Mouse (Mus musculus) forebrain, embryonic 13.5 days (tissue): ENCODE measurements at regions not wholly inside any gene's neighbourhood (a gene's known extent, or its start where the extent isn't known, plus 50 kb on each side); places are given as distances from the start of the nearest gene placed in this dataset.

Experiments
- ATAC-seq: fragments of 200-750 bp; cut with Nextera tagmentation; 2 replicates; pipeline ENCODE4 v1.8.0; 2017
- H3K27ac ChIP-seq: fragments of 300-500 bp; sonication (generic); 2 replicates; pipeline ENCODE4 v1.5.1; 2015; ENCODE audit warnings: inconsistent platforms, mild to moderate bottlenecking, moderate library complexity
- H3K27me3 ChIP-seq: fragments of 300-500 bp; sonication (generic); 2 replicates; pipeline ENCODE4 v1.6.1; 2015; ENCODE audit warnings: mild to moderate bottlenecking, inconsistent platforms
- H3K36me3 ChIP-seq: fragments of 300-500 bp; sonication (generic); 2 replicates; pipeline ENCODE4 v1.6.1; 2015; ENCODE audit warnings: mild to moderate bottlenecking, inconsistent platforms; ENCODE audit not compliant: poor library complexity, severe bottlenecking
- H3K4me1 ChIP-seq: fragments of 300-500 bp; sonication (generic); 2 replicates; pipeline ENCODE4 v1.6.1; 2015; ENCODE audit warnings: inconsistent platforms
- H3K4me2 ChIP-seq: fragments of 300-500 bp; sonication (generic); 2 replicates; pipeline ENCODE4 v1.6.1; 2015; ENCODE audit warnings: inconsistent platforms, mild to moderate bottlenecking, moderate library complexity
- H3K4me3 ChIP-seq: fragments of 300-500 bp; sonication (generic); 2 replicates; pipeline ENCODE4 v1.5.1; 2015; ENCODE audit warnings: mild to moderate bottlenecking, inconsistent platforms
- H3K9ac ChIP-seq: fragments of 300-500 bp; sonication (generic); 2 replicates; pipeline ENCODE4 v1.6.1; 2015; ENCODE audit warnings: mild to moderate bottlenecking, inconsistent platforms
- H3K9me3 ChIP-seq: fragments of 300-500 bp; sonication (generic); replicated peaks from 2 replicates; pipeline ENCODE4 v1.6.1; 2016; ENCODE audit warnings: inconsistent platforms
- WGBS: fragments of 180-500 bp; shearing (Covaris S2); methylation state at CpG from one replicate; pipeline ENCODE4 v1.1.7; 2015; 5-methylcytosine and 5-hydroxymethylcytosine counted together

DNA sequence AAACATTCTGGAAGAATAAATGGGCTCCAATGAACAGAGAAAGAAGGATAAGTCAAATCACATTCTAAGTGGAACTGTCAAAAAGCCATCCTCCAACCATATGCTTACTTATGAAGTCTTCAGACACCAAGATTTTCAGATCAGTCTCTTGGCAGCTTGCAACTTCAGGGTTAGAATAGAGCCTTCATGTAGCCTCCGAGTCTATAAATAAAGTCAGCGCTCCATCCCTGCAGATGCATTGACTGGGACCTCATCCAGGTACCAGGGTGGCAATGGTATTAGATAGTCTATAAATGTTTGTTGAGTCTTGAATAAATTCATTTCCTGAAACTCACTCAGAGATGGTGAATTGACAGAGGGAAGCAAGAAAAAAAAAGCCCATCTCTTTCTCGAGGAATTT lies 107.2 kb upstream of the Eepd1 start:
- no peak overlapping the region for H3K27ac ChIP-seq
- H3K9ac ChIP-seq = no peak overlapping the region
- H3K4me2 ChIP-seq = no peak overlapping the region
- WGBS = 86% methylated on average over 3 of the region's 3 CpGs
- no peaks in the 10 kb centered on the region for H3K27me3 ChIP-seq
- H3K36me3 ChIP-seq = no peaks in the 10 kb centered on the region
- H3K4me1 ChIP-seq = peaks cover 13% of the 10 kb centered on the region; the same call in 1 of the 2 replicates
- H3K9me3 ChIP-seq = no peaks in the 10 kb centered on the region
- no peak overlapping the region for H3K4me3 ChIP-seq
- ATAC-seq = no peak

DNA sequence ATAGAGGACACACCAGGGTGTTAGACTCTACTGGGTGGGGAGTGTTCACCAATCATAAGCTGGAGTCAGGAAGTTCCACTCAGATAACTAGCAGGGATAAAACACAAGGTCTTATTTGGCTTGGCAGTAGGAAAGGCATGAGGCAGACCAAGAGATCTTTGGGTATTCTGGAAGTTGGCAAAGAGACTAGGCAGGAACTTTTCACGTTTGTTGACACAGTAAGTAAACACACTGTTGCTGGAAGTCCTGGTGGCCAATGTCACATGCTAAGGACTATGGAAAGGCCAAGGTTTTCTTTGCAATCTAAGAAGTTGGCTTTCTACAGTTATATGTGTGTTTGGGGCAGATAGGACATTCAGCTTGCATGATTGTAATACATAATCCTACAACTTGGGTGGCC lies 105.1 kb upstream of the Eepd1 start:
- Histone ChIP-seq H3K4me1 (peaks cover 13% of the 10 kb centered on the region; the same call in 1 of the 2 replicates), H3K4me2 (no peak overlapping the region), H3K36me3 (no peaks in the 10 kb centered on the region), H3K9ac (no peak overlapping the region), H3K9me3 (no peaks in the 10 kb centered on the region), H3K4me3 (no peak overlapping the region), H3K27ac (no peak overlapping the region), H3K27me3 (no peaks in the 10 kb centered on the region)
- no peak for ATAC-seq
- 63% methylated on average over 1 of the region's 1 CpGs for WGBS

DNA sequence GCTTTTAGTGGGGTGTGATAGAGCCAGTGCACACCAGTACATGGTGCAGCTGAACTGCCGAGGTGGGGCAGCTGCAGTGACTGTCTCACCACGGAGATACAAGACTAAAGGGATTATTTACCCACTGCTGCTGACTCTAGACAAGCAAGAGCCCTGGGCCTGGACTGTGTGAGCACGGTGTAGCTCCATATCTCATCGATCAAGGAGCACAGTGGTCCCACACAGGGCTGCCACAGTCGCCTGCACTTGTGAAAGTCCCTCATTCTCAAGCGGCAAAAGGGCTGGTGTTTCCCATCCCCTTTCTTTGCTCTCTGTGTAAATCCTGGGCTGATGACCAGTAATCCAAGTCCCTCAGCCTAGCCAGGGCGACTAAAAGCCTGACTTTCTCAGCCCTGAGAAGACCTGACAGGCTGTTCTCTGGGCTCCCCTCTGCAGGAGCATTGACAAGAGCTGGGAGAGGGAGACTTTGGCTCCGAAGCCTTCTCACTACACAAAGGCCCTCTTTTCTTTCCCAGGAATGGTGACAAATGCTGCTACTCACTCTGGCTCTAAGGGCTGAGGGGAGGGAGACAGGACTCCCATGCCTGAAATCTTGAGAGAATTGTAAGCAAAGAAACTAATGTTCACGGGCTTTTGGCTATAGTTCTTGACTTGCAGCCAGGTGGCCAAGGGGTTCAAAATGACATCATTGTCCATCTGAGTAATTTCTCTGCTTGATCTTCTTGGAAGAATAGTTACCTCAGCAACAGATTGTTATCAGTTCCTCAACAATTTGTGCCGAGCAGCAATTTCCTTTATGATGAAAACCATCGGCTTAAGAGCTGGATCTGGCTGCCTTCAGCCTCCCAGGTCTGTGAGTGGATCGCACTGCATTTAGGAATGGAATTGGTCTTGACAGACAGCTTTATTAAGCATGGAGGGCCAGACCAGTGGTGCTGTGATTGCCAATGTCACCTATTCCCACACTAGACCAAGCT lies 103.3 kb upstream of the Eepd1 start:
- Histone ChIP-seq H3K4me3 (no peak overlapping the region), H3K36me3 (no peaks in the 10 kb centered on the region), H3K27me3 (no peaks in the 10 kb centered on the region), H3K27ac (peak overlapping the region; percentile 62; the same call in 1 of the 2 replicates), H3K9me3 (no peaks in the 10 kb centered on the region), H3K4me2 (no peak overlapping the region), H3K4me1 (peaks cover 13% of the 10 kb centered on the region; the same call in 1 of the 2 replicates), H3K9ac (no peak overlapping the region)
- WGBS = 44% methylated on average over 12 of the region's 12 CpGs
- ATAC-seq = peak; percentile 92

DNA sequence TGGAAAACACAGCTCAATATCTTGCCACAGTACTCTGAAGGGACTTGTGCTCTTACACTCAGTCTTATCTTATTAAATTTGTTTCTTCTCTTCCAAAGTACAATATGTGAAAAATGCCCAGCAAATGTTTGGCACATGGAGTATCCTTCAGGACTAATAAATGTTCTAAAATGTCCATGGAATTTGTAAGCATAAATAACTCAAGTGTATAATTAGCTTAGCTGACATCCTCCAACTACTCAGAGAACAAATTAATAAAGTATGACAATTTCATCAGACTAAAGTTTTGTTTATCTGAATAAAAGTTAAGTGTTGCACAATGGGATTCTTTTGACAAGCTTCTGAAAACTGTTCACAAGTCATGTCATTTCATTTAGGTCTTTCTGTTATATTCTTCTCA lies 96.0 kb upstream of the Eepd1 start:
- Histone ChIP-seq H3K27me3 (no peaks in the 10 kb centered on the region), H3K9me3 (no peaks in the 10 kb centered on the region), H3K36me3 (no peaks in the 10 kb centered on the region), H3K9ac (no peak overlapping the region), H3K4me3 (no peak overlapping the region), H3K4me2 (no peak overlapping the region), H3K27ac (no peak overlapping the region), H3K4me1 (no peaks in the 10 kb centered on the region)
- no peak for ATAC-seq

DNA sequence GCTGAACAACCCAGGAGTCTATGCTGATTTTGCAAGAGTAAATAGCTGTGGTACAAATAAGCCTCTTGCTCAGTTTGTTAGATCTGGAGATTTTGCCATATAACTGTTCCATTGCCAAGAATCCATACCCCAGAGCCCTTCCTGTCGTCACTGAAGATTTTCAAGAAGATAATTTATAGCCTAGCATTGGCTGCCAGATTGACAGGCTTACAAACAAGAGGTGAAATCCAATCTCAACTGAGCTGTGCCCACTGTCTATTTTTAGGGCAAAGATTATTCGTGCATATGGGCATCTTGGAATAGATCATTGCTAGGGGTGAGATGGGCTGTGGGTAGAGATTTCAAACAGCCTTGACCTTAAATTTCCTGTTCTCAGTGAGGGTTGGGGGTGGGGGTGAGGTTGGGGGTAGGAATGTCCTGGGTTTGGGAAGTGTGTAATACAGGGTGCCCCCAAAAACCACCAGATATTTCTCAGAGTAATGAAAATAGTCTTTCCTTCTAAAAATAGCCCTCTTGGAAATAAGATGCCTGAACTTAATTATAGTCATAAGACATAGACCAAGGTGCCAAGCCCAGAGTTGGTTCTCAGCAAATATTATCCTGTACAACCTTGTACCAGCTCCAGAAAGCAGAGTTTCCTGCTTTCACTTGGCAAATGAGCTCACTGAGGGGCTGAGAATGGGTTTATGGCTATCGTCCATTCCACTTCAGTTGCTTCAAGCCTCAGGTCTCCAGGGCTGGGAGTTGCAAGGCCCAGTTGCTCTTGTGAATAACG lies 93.3 kb upstream of the Eepd1 start:
- no peaks in the 10 kb centered on the region for H3K27me3 ChIP-seq
- ATAC-seq = no peak
- H3K9me3 ChIP-seq = no peaks in the 10 kb centered on the region
- H3K27ac ChIP-seq = no peak overlapping the region
- no peaks in the 10 kb centered on the region for H3K4me1 ChIP-seq
- H3K9ac ChIP-seq = no peak overlapping the region
- 79% methylated on average over 4 of the region's 4 CpGs for WGBS
- no peak overlapping the region for H3K4me2 ChIP-seq
- H3K4me3 ChIP-seq = no peak overlapping the region
- H3K36me3 ChIP-seq = no peaks in the 10 kb centered on the region

DNA sequence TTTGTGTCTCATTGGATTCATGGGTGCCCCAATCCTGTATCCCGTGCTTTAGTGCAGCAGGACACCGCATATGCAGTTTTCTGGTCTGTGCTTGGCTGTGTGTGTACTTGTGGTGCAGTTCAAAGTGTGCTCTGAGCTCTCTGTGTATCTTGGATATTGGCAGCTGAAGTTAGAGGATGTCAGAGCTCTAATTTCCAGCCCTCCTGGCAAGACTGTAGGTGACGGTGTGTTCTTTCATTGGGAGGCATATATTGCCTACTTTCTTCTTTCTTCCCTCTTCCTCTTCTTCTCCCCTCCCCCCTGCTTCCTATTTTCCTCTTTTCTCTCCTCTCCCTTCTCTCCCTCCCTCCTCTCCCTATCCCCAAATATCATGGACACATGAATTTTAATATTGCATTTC lies 92.0 kb upstream of the Eepd1 start:
- H3K9me3 ChIP-seq = no peaks in the 10 kb centered on the region
- no peaks in the 10 kb centered on the region for H3K36me3 ChIP-seq
- ATAC-seq = no peak
- no peaks in the 10 kb centered on the region for H3K4me1 ChIP-seq
- no peak overlapping the region for H3K9ac ChIP-seq
- H3K4me2 ChIP-seq = no peak overlapping the region
- no peak overlapping the region for H3K4me3 ChIP-seq
- WGBS = 79% methylated on average over 3 of the region's 3 CpGs
- H3K27ac ChIP-seq = no peak overlapping the region
- no peaks in the 10 kb centered on the region for H3K27me3 ChIP-seq

DNA sequence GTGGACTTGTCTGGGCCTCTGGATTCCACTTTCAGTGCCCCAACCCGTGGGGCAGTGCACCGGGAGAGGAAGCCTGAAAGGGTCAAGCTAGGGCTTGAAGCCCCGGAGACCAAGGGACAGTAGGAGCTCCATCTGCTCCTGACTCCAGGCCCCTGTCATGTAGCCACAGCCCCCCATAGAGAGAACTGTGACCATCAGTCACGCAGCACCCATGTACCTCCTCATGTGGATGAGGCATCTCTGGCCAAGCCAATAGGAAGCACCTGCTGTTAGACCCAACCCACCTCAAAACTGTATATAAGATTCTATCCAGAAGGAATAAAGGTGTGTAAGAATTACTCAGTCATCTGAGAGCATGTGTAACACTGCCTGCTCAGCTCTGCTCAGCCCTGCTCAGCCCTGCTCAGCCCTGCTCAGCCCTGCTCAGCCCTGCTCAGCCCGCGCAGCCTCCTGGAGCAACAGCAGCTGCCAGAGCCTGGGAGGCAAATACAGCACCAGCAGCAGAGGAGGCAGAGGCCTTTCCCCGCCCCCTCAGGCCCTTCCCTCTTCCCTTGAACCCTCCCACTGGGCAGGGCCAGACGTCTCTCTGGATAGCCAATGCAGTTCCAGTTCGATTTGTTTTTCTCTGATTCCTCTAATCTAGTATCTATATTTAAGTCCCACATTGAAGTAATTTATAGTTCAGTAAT lies 80.6 kb upstream of the Eepd1 start:
- Histone ChIP-seq H3K27ac (no peak overlapping the region), H3K4me1 (no peaks in the 10 kb centered on the region), H3K27me3 (no peaks in the 10 kb centered on the region), H3K4me3 (no peak overlapping the region), H3K9ac (no peak overlapping the region), H3K9me3 (no peaks in the 10 kb centered on the region), H3K36me3 (no peaks in the 10 kb centered on the region), H3K4me2 (no peak overlapping the region)
- peak; percentile 92 for ATAC-seq
- WGBS = 41% methylated on average over 8 of the region's 9 CpGs

DNA sequence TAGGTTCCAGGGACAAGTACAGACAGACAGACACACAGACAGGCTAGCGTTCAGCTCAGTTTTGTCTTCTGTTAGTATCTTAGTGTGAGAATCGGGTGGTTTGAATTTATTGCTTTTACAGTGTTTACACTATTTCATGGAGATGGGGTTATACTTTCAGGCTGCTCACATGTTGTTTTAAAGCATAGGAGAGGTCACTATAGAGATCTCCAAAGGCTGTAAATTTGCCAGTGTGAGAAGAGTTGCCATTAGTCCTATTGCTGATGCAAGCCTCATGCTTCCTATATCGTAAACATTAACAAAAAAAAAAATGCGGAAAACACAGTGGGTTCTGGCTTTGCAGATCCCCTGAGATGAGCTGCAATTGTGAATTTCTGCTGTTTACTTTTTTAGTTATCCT lies 75.5 kb upstream of the Eepd1 start:
- no peak overlapping the region for H3K27ac ChIP-seq
- H3K36me3 ChIP-seq = no peaks in the 10 kb centered on the region
- no peaks in the 10 kb centered on the region for H3K9me3 ChIP-seq
- no peaks in the 10 kb centered on the region for H3K4me1 ChIP-seq
- ATAC-seq = no peak
- no peak overlapping the region for H3K9ac ChIP-seq
- 94% methylated on average over 4 of the region's 4 CpGs for WGBS
- H3K4me2 ChIP-seq = no peak overlapping the region
- no peak overlapping the region for H3K4me3 ChIP-seq
- H3K27me3 ChIP-seq = no peaks in the 10 kb centered on the region

DNA sequence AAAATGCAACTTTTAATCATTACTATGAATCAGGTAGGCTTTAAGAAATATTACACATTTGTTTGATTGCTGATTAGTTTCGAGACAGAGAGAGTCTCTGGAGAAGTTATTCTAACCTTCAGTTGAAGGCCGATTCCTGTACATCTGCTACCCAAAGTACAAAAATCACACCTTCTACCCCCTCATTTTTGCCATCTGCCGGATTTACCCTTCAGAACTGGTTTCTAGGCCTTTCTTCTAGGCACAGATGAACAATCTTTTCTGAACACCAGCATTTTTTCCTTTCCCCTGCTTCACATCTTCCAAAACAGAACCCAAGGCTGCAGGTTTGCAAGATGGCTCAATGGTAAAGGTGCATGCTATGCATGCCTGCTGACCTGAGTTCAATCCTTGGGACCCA lies 72.8 kb upstream of the Eepd1 start:
- Histone ChIP-seq H3K27me3 (no peaks in the 10 kb centered on the region), H3K27ac (no peak overlapping the region), H3K36me3 (no peaks in the 10 kb centered on the region), H3K9ac (no peak overlapping the region), H3K9me3 (no peaks in the 10 kb centered on the region), H3K4me2 (no peak overlapping the region), H3K4me3 (no peak overlapping the region), H3K4me1 (no peaks in the 10 kb centered on the region)
- 87% methylated on average over 3 of the region's 3 CpGs for WGBS
- ATAC-seq = no peak

DNA sequence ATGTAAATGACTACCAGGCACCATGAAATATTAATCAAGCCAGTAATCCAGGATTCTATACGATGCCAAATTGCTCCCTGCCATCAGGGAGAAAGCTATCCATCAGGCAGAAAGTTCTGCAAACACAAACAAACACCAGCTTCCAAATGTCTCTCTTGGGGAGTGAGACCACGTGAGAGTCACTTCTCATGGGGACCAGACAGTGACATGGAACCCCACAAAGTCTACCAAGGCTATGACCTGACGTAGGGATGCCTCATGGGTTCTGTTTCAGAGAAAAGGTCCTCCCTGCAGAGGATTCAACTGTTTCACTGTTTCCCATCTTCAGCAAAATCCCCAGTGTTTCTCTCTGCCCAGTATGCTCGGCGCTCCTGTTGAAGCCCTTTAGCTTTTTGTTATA lies 71.6 kb upstream of the Eepd1 start:
- H3K9me3 ChIP-seq = no peaks in the 10 kb centered on the region
- H3K4me2 ChIP-seq = no peak overlapping the region
- H3K9ac ChIP-seq = no peak overlapping the region
- WGBS = 81% methylated on average over 5 of the region's 5 CpGs
- H3K27ac ChIP-seq = no peak overlapping the region
- no peaks in the 10 kb centered on the region for H3K4me1 ChIP-seq
- H3K4me3 ChIP-seq = no peak overlapping the region
- H3K27me3 ChIP-seq = no peaks in the 10 kb centered on the region
- ATAC-seq = no peak
- H3K36me3 ChIP-seq = no peaks in the 10 kb centered on the region

DNA sequence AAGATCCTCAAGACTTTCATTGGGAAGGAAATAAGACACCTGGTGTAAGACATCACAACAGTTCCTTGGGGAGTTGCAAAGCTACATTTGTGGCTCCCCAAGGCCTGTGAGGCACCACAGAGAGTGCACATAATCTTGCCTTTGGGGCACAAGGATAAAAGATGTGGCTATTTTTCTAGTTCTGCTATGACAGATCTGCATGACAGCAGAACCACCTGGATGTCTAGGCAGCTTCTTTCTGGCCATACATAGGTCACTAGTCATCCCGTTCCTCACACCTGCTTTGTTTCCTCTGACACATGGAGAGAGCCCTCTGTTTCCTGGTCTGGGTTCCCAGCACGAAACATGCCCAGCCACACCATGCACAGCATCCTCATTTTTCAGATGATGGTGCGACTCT lies 67.5 kb upstream of the Eepd1 start:
- WGBS = 80% methylated on average over 3 of the region's 3 CpGs
- H3K4me3 ChIP-seq = no peak overlapping the region
- H3K9ac ChIP-seq = no peak overlapping the region
- H3K4me2 ChIP-seq = no peak overlapping the region
- H3K4me1 ChIP-seq = no peaks in the 10 kb centered on the region
- no peak for ATAC-seq
- no peak overlapping the region for H3K27ac ChIP-seq
- no peaks in the 10 kb centered on the region; the same call in none of the 2 replicates for H3K9me3 ChIP-seq
- H3K36me3 ChIP-seq = no peaks in the 10 kb centered on the region
- no peaks in the 10 kb centered on the region for H3K27me3 ChIP-seq

DNA sequence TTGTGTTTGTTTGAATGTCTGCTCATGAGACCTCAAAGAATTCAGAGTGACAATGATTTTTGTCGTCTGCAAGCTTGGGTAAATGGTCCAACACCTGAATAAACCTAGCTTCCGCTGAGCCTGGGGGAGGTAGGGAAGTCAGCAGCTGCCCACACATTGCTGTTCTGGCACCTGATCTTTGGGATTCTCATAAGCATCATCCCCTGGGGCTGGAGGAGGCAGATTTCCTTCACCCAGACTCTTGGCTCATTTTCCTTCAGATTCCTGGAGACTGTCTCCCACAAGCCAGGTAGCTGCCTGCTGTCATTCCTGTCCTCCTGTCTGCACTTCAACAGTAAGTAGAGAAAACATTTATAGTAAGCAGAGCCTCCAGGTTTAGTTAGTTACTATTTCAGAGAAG lies 67.0 kb upstream of the Eepd1 start:
- Histone ChIP-seq H3K36me3 (no peaks in the 10 kb centered on the region), H3K9ac (no peak overlapping the region), H3K27ac (no peak overlapping the region), H3K4me2 (no peak overlapping the region), H3K4me3 (no peak overlapping the region), H3K27me3 (no peaks in the 10 kb centered on the region), H3K9me3 (no peaks in the 10 kb centered on the region; the same call in none of the 2 replicates), H3K4me1 (no peaks in the 10 kb centered on the region)
- WGBS = 77% methylated on average over 2 of the region's 2 CpGs
- no peak for ATAC-seq
